Mouse (Mus musculus) neural tube, embryonic 14.5 days (tissue): ENCODE results near the gene Usp53. TPM values are rescaled to one million over a fixed set of nuclear protein-coding genes. Genes with fewer than 3 reads are reported as not detected.
A peak's percentile ranks its signal among the peaks of the same experiment; 100 is the strongest.

Experiments
- ATAC-seq: fragments of 200-750 bp; cut with Nextera tagmentation; 2 replicates; pipeline ENCODE4 v1.8.0; 2017; ENCODE audit warnings: low read depth, mild to moderate bottlenecking, moderate TSS enrichment, moderate library complexity
- H3K27ac ChIP-seq: fragments of 300-500 bp; sonication (generic); 2 replicates; pipeline ENCODE4 v1.5.1; 2014; ENCODE audit warnings: low read depth, mild to moderate bottlenecking, control low read depth, low read length, moderate library complexity, mixed read lengths
- H3K27me3 ChIP-seq: fragments of 300-500 bp; sonication (generic); 2 replicates; pipeline ENCODE4 v1.6.1; 2014; ENCODE audit warnings: low read length; ENCODE audit not compliant: control insufficient read depth, insufficient read depth
- H3K36me3 ChIP-seq: fragments of 300-500 bp; sonication (generic); 2 replicates; pipeline ENCODE4 v1.6.1; 2014; ENCODE audit warnings: low read length, mixed read lengths; ENCODE audit not compliant: control insufficient read depth, insufficient read depth
- H3K4me1 ChIP-seq: fragments of 300-500 bp; sonication (generic); 2 replicates; pipeline ENCODE4 v1.6.1; 2014; ENCODE audit warnings: low read length; ENCODE audit not compliant: control insufficient read depth, insufficient read depth
- H3K4me2 ChIP-seq: fragments of 300-500 bp; sonication (generic); 2 replicates; pipeline ENCODE4 v1.6.1; 2014; ENCODE audit warnings: mild to moderate bottlenecking, low read depth, low read length, control low read depth
- H3K4me3 ChIP-seq: fragments of 300-500 bp; sonication (generic); 2 replicates; pipeline ENCODE4 v1.5.1; 2014; ENCODE audit warnings: low read depth, low read length, control low read depth, mixed read lengths
- H3K9ac ChIP-seq: fragments of 300-500 bp; sonication (generic); replicated peaks from 2 replicates; pipeline ENCODE4 v1.6.1; 2014; ENCODE audit warnings: low read depth, mild to moderate bottlenecking, control low read depth, low read length, mixed read lengths
- H3K9me3 ChIP-seq: fragments of 300-500 bp; sonication (generic); 2 replicates; pipeline ENCODE4 v1.6.1; 2016; ENCODE audit warnings: low read length; ENCODE audit not compliant: control insufficient read depth
- WGBS: fragments of 180-500 bp; shearing (Covaris S2); extraction: QIAGEN DNeasy Blood & Tissue Kit; methylation state at CpG from one replicate; pipeline ENCODE4 v1.1.7; 2014; 5-methylcytosine and 5-hydroxymethylcytosine counted together
- polyA plus RNA-seq: library from polyadenylated mRNA; unstranded; fragments of >200 nt; fragmentation: Nextera tagmentation; extraction: Ambion mirVana; gene quantifications from 2 replicates; pipeline ENCODE4 v1.2.1, GENCODE M21; 2014

The Usp53 gene
- polyA plus RNA-seq, 1 experiment from 2014 or later = 15.1 TPM

DNA sequence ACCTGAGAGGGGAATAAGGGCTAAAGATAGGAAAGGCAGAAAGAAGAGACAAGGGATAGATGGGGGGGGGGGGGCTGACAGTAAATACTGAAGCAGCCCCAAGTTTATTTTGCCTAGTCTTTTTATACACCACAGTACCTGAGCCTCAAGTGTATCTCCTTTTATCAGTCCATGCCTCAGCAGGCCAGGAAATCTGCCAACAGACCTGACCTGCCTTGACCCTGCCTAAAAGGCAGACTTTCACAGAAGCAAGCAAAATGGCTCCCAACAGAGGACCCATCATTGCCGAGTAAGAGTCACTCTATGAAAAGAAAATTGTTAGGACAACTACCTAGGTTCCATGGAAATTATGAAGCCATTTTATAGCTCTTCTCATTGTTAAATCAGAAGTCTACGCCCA lies 76.5 kb downstream of the Usp53 start:
- no peaks in the 10 kb centered on the region for H3K4me1 ChIP-seq
- no peaks in the 10 kb centered on the region for H3K36me3 ChIP-seq
- WGBS = 86% methylated on average over 2 of the region's 2 CpGs
- no peaks in the 10 kb centered on the region for H3K9me3 ChIP-seq
- no peak overlapping the region for H3K4me2 ChIP-seq
- H3K27me3 ChIP-seq = no peaks in the 10 kb centered on the region
- ATAC-seq = no peak
- H3K27ac ChIP-seq = no peak overlapping the region
- H3K4me3 ChIP-seq = no peak overlapping the region
- no peak overlapping the region for H3K9ac ChIP-seq

DNA sequence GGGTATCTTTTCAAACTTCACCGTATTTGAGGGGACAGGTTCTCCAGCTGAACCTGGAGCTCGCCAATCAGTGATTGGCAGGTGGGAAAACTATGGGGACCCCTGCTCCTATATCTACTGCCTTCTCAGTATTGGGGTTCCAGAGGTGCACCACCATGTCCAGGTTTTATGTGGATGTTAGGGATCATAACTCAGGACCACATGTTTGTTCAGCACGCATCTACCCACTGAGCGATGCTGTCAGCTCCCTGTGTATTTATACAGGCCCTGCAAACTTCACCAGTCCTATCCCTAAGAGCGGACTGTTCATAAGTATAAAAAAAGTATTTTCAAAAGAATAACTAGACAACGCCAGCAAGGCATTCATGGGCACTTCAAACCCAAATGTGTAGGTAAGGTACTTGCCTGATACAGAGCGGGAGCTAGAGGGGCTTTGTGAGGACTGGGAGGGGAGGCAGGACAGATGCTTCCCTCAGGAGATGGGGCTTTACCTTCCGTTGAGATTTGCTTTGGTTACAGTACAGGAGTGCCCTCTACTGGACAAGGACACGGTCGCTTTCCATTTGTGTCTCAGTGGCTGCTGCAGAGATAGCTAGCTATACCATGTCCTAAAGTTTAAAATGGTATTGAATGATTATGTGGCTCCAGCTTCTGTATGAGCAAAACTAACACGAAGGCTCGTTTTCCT lies 80.4 kb downstream of the Usp53 start:
- Histone ChIP-seq H3K9me3 (no peaks in the 10 kb centered on the region), H3K27ac (no peak overlapping the region), H3K36me3 (no peaks in the 10 kb centered on the region), H3K4me3 (no peak overlapping the region), H3K4me1 (no peaks in the 10 kb centered on the region), H3K9ac (no peak overlapping the region), H3K4me2 (no peak overlapping the region), H3K27me3 (no peaks in the 10 kb centered on the region)
- WGBS = 46% methylated on average over 12 of the region's 12 CpGs
- ATAC-seq = peak; percentile 77; the same call in 1 of the 2 replicates

DNA sequence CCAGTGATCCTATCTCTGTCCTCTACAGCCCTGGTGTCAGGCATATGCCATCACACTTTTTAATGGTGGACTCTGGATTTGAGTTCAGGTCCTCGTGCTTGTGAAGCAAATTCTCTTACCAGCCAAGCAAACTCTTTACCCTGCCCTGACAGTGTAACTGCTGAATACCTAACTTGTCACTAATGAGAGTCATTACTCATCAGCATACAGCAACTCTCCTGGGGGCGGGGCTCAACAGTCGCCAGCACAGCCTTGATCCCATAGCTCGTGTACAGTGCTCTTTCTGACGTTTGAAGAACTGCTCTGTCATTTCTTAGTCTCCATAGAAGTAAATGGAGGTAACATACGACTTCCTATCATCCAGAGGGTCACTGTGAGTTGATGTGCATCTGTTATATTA lies 86.1 kb downstream of the Usp53 start:
- ATAC-seq = no peak
- WGBS = 64% methylated on average over 6 of the region's 6 CpGs
- Histone ChIP-seq H3K4me3 (no peak overlapping the region), H3K4me1 (no peaks in the 10 kb centered on the region), H3K9ac (no peak overlapping the region), H3K36me3 (no peaks in the 10 kb centered on the region), H3K9me3 (no peaks in the 10 kb centered on the region), H3K27ac (no peak overlapping the region), H3K4me2 (no peak overlapping the region), H3K27me3 (no peaks in the 10 kb centered on the region)

DNA sequence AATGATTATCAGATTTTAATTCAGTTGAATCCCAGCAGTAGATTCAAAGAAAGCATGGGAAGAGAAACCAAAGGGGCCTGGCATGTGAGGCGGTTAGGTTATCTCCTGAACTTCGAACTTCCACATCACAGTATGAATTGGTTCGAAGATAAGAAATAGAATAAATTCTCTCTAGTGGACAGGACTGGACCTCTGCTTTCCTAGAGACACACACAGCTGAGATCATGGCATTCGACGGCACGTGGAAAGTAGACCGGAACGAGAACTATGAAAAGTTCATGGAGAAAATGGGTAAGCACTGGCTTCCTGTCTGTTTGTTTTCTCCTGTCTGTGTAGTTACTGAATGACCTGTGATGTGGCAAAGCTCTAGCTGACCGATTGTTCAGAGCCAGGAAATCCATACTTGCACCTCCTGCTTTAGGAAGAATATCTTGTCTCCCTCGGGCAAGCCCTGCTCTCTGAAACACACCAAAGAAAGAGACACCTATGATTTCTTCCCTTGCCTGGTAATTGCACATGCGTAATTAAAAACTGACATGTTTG lies 89.0 kb downstream of the Usp53 start:
- Histone ChIP-seq H3K4me2 (no peak overlapping the region), H3K27ac (no peak overlapping the region), H3K4me3 (no peak overlapping the region), H3K9me3 (no peaks in the 10 kb centered on the region), H3K9ac (no peak overlapping the region), H3K4me1 (no peaks in the 10 kb centered on the region), H3K36me3 (no peaks in the 10 kb centered on the region), H3K27me3 (no peaks in the 10 kb centered on the region)
- no peak for ATAC-seq
- WGBS = 93% methylated on average over 11 of the region's 11 CpGs

DNA sequence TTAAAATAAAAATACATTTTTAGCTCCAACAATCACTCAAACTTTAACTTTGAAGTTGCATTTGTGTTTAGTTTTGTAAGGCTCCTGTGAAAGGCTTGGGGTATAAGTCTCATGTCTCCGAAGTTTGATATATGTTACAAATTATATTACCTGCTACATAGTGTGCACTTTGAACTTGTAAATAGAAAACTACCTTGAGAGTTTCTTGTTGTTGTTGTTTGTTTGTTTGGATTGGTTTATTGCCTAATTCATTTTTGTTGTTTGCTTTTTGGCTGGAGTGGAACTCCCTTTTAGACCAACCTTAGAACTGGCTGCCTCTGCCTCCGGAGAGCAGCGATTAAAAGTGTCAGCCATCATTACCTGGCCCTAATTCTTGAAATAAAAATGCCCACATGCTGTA lies 89.5 kb downstream of the Usp53 start, which contains the start of gene Fabp2:
Gene Fabp2, plus strand, starts transcription at position 301 of the 400 bp plus-strand sequence.
- no peak within 1 kb of the TSS for H3K9ac ChIP-seq
- no peak within 1 kb of the TSS for H3K27ac ChIP-seq
- H3K4me3 ChIP-seq = no peak within 1 kb of the TSS
- no peaks in the 10 kb centered on the region for H3K4me1 ChIP-seq
- WGBS = 94% methylated on average over 3 of the region's 3 CpGs
- no peaks in the 10 kb centered on the region for H3K9me3 ChIP-seq
- no peaks in the 10 kb centered on the region for H3K36me3 ChIP-seq
- ATAC-seq = no peak
- H3K4me2 ChIP-seq = no peak within 1 kb of the TSS
- H3K27me3 ChIP-seq = no peaks in the 10 kb centered on the region

- no peaks in the 10 kb centered on the region for H3K4me1 ChIP-seq
- H3K4me3 ChIP-seq = no peak overlapping the region
- H3K9me3 ChIP-seq = no peaks in the 10 kb centered on the region
- no peaks in the 10 kb centered on the region for H3K27me3 ChIP-seq
- no peak for ATAC-seq
- 90% methylated on average over 5 of the region's 5 CpGs for WGBS
- no peak overlapping the region for H3K27ac ChIP-seq
- no peak overlapping the region for H3K9ac ChIP-seq
- H3K36me3 ChIP-seq = no peaks in the 10 kb centered on the region
- no peak overlapping the region for H3K4me2 ChIP-seq
Measured at GRCm38 (mm10) chr3:122888371-122888819, 95.9 kb downstream of the Usp53 start.

- Histone ChIP-seq H3K27ac (no peak overlapping the region), H3K4me1 (no peaks in the 10 kb centered on the region), H3K9ac (no peak overlapping the region), H3K4me3 (no peak overlapping the region), H3K9me3 (no peaks in the 10 kb centered on the region), H3K4me2 (no peak overlapping the region), H3K36me3 (no peaks in the 10 kb centered on the region), H3K27me3 (no peaks in the 10 kb centered on the region)
- ATAC-seq = no peak
- 87% methylated on average over 4 of the region's 4 CpGs for whole genome bisulfite sequencing
Measured at GRCm38 (mm10) chr3:122887505-122888301, 96.6 kb downstream of the Usp53 start.
